Mouse (Mus musculus) spleen, adult 2 months (tissue): ENCODE measurements around the gene Arhgef40.

ENCODE experiments used
- CTCF ChIP-seq: fragments of 200-500 bp; IDR thresholded peaks from 2 replicates; pipeline ENCODE4 v1.5.1; 2011; ENCODE audit warnings: mild to moderate bottlenecking, inconsistent platforms; ENCODE audit not compliant: insufficient read depth, insufficient read length, insufficient replicate concordance; ENCODE audit errors: extremely low read depth
- POLR2A ChIP-seq: fragments of 200-500 bp; IDR thresholded peaks from 2 replicates; pipeline ENCODE4 v1.6.1; 2011; ENCODE audit warnings: low read depth, low read length, inconsistent platforms

DNA sequence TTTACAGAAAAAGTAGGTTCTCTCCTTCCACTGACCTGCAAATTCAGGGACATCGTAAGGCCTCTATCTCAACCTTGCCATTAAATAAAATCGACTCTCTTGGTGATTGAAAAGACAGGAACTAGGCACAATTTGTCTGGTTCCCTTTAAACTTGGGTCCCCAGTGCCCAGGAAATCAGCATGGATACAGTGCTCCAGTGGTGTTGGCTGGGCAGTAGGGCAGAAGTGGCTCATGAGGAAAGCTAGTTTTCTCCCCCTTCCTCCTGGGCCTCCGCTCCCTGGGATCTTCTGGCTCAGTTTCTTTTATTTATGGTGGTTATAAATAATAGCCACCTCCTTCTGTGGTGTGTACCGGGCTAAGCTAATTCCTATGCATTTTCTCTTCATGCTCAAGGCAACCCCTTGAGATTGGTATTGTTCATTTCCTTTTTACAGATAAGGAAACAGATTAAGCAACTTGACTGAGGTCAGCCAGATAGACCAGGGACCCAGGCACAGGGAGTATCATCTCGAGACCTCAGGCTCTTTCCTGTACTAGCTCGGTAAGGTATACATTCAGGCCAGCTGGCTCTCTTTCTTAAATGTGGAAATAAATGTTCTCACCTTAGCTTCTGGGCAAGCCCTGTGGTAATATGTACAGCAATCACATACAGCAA lies 31.1 kb downstream of the Arhgef40 start, which contains the start of gene Tmem253:
- no peak for TF ChIP-seq CTCF
- no peak for TF ChIP-seq POLR2A
